17 mouse cellular contexts compared by ENCODE assay signal in the genomic region with DNA sequence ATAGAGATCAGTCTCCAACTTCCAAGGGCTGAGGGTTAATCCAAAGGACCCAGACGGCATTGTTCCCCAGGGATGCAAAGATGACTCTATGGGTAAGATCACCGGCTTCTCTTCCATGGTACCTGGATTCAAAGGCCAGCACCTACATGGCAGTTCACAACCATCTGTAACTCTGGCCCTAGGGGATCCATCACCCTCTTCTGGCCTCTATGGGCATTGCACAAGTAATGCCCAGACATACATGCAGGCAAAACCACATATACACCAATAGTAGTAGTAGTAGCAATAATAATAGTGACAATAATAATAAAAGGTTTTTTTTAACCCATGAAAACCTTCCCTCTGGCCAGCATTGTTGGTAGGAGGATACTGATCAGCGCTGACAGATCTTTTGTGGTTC.
DNase-seq lines count a peak whose midpoint lies in the region; ATAC-seq and TF ChIP-seq lines count a peak whose summit lies in the region.
"Had no signal": no experiment of that assay in that cellular context is flagged by ENCODE, and none has a peak within 500 bp of the region (broad histone marks: within the 10 kb centered on the region; RNA-seq: fewer than 3 reads in every experiment).

No protein-coding gene starts in this region.

- H3K4me1 ChIP-seq in intestine, postnatal 0 days (replicated peaks; ENCODE audit: control insufficient read depth, insufficient read depth, low read length): no peaks in the 10 kb centered on the region
- no peaks in the 10 kb centered on the region for H3K4me1 ChIP-seq in intestine, embryonic 16.5 days (ENCODE audit: control insufficient read depth, insufficient read depth, low read length)
- H3K4me1 ChIP-seq in lung, adult 2 months (ENCODE audit: control insufficient read depth, insufficient read depth, low read length): no peaks in the 10 kb centered on the region
- H3K4me1 ChIP-seq: forebrain, embryonic 12.5 days; heart, embryonic 12.5 days; limb, embryonic 10.5 days; midbrain, embryonic 15.5 days; stomach, embryonic 15.5 days had no signal

- H3K4me2 ChIP-seq in intestine, postnatal 0 days (replicated peaks; ENCODE audit: low read depth): no peak overlapping the region
- no peak overlapping the region for H3K4me2 ChIP-seq in intestine, embryonic 16.5 days (ENCODE audit: low read depth, low read length)
- H3K4me2 ChIP-seq: forebrain, embryonic 12.5 days; heart, embryonic 12.5 days; midbrain, embryonic 15.5 days; stomach, embryonic 15.5 days had no signal

- H3K36me3 ChIP-seq in intestine, postnatal 0 days (ENCODE audit: control insufficient read depth, insufficient read depth): no peaks in the 10 kb centered on the region
- H3K36me3 ChIP-seq in intestine, embryonic 16.5 days (ENCODE audit: control insufficient read depth, insufficient read depth, low read length): no peaks in the 10 kb centered on the region
- no peaks in the 10 kb centered on the region for H3K36me3 ChIP-seq in splenic B cell, adult 2 months (ENCODE audit: control insufficient read depth, insufficient read depth, low read length, poor library complexity, severe bottlenecking)
- H3K36me3 ChIP-seq: forebrain, embryonic 12.5 days; heart, embryonic 12.5 days; limb, embryonic 10.5 days; midbrain, embryonic 15.5 days; stomach, embryonic 15.5 days had no signal

- ATAC-seq in intestine, postnatal 0 days: no peak
- ATAC-seq in intestine, embryonic 16.5 days: no peak
- ATAC-seq: CD4-positive, CD25-positive, alpha-beta regulatory T cell, adult 4 months; midbrain, embryonic 15.5 days had no signal

- H3K4me3 ChIP-seq in intestine, postnatal 0 days (ENCODE audit: low read depth, low read length): no peak overlapping the region
- H3K4me3 ChIP-seq in intestine, embryonic 16.5 days (ENCODE audit: low read length): no peak overlapping the region
- no peak overlapping the region for H3K4me3 ChIP-seq in lung, adult 2 months (replicated peaks; ENCODE audit: extremely low read depth, low read depth, low read length)
- H3K4me3 ChIP-seq: forebrain, embryonic 12.5 days; heart, embryonic 12.5 days; limb, embryonic 10.5 days; midbrain, embryonic 15.5 days; stomach, embryonic 15.5 days had no signal

- no peak overlapping the region for H3K27ac ChIP-seq in intestine, postnatal 0 days (ENCODE audit: low read depth, low read length)
- no peak overlapping the region for H3K27ac ChIP-seq in intestine, embryonic 16.5 days (ENCODE audit: low read length)
- H3K27ac ChIP-seq: forebrain, embryonic 12.5 days; limb, embryonic 10.5 days; midbrain, embryonic 15.5 days; stomach, embryonic 15.5 days had no signal

- WGBS in intestine, postnatal 0 days: 87% methylated on average over 3 of the region's 3 CpGs
- 91% methylated on average over 3 of the region's 3 CpGs for WGBS in intestine, embryonic 16.5 days
- WGBS in lung, adult 2 months: 85% methylated on average over 3 of the region's 3 CpGs

- no peaks in the 10 kb centered on the region for H3K9me3 ChIP-seq in intestine, postnatal 0 days (ENCODE audit: control insufficient read depth)
- no peaks in the 10 kb centered on the region for H3K9me3 ChIP-seq in intestine, embryonic 16.5 days (ENCODE audit: control insufficient read depth, low read length)
- H3K9me3 ChIP-seq: forebrain, embryonic 12.5 days; heart, embryonic 12.5 days; limb, embryonic 10.5 days; midbrain, embryonic 15.5 days; stomach, embryonic 15.5 days had no signal

- H3K27me3 ChIP-seq in intestine, postnatal 0 days (replicated peaks; ENCODE audit: control insufficient read depth, insufficient read depth, low read length): no peaks in the 10 kb centered on the region
- H3K27me3 ChIP-seq in intestine, embryonic 16.5 days (replicated peaks; ENCODE audit: control insufficient read depth, insufficient read depth, low read length): no peaks in the 10 kb centered on the region
- no peaks in the 10 kb centered on the region for H3K27me3 ChIP-seq in splenic B cell, adult 2 months (ENCODE audit: control insufficient read depth, insufficient read depth, low read length, poor library complexity, severe bottlenecking)
- H3K27me3 ChIP-seq: forebrain, embryonic 12.5 days; midbrain, embryonic 15.5 days; stomach, embryonic 15.5 days had no signal

- peak; percentile 50 for TF ChIP-seq CTCF in intestine, postnatal 0 days (IDR thresholded peaks at IDR 0.05; ENCODE audit: low read depth)
- TF ChIP-seq CTCF in lung, adult 2 months (IDR thresholded peaks at IDR 0.05; ENCODE audit: insufficient read depth, low read length): 0 out of 2 replicates have a peak, but pooled peaks have one; percentile 15

- no peak overlapping the region for H3K9ac ChIP-seq in intestine, postnatal 0 days (ENCODE audit: low read depth, low read length)
- no peak overlapping the region for H3K9ac ChIP-seq in intestine, embryonic 16.5 days (ENCODE audit: low read depth, low read length)
- H3K9ac ChIP-seq: forebrain, embryonic 12.5 days; heart, embryonic 12.5 days; midbrain, embryonic 15.5 days; stomach, embryonic 15.5 days had no signal

- no peak for TF ChIP-seq POLR2A in lung, adult 2 months (IDR thresholded peaks at IDR 0.05; ENCODE audit: borderline replicate concordance, extremely low read depth, low read depth, low read length)

- DNase-seq in lung, adult 2 months: no peak
- no peak for DNase-seq in lung, postnatal 10 days
- DNase-seq in ES-CJ7 (ENCODE audit: low read depth, low spot score) (peak; percentile 43), MN1 (ENCODE audit: low spot score) (no peak)
- DNase-seq in splenic B cell, adult 2 months (ENCODE audit: low read depth, low spot score): peak; percentile 1
- DNase-seq: adrenal gland, postnatal 36 days; cerebellum, adult 9-11 months; heart, postnatal 4 days; right cerebral cortex, adult 18-20 months had no signal

Comparison
In these comparisons a context has a peak if more than half of its experiments do, and no peak if none do; other contexts are left out.
1. DNase-seq: peak in ES-CJ7 (single experiment) and splenic B cell, adult 2 months (single experiment); none in lung, adult 2 months (single experiment), lung, postnatal 10 days (single experiment) and MN1 (single experiment).